Mouse (Mus musculus) retina, embryonic 14.5 days (tissue): Measurements from ENCODE around the gene Brip1.

Experiments
- DNase-seq: peaks from one replicate; pipeline ENCODE4 v3.0.0-alpha.2; 2015; ENCODE audit warnings: low spot score

Gene Brip1

GRCm38 (mm10) chr11:86107276-86107675 lies 93.7 kb downstream of the Brip1 start:
- DNase-seq, result no peak

DNA sequence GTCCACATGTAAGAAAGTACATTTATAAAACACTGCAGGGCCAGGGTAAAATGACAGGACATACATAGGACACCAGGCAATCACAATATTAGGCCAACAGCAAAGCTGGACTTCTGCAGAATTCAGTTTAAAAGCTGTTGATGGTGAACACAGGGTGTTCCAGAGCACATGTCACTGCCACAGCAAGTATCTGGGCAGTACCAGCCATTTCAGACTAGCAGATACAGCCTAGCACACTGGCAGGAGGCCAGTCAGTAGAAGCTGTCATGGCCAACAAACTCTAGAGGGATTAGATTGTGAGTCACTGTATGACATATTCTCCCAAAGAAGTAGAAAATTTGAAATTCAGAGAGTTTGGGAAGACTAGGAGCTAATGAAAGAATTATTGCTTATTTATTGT lies 94.4 kb downstream of the Brip1 start:
- no peak for DNase-seq

DNA sequence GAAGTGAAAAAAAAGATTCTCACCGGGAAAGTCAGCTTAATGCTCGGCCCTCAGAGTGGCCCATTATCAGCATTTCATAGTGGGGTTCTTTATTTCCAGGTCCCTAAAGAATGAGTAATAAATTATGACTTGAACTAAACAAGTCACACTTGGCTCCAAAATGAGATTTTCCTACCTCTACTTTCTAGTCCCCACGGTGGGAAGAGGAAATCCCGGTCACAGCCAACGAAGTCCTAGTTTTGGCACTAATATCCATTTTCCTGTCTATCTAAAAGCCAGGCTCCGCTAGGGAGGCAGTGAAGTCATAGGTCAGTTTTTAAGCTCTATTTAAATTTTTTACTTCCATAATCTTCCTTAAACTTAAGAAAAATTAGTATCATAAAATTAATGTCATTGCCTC lies 99.8 kb downstream of the Brip1 start:
- DNase-seq, result no peak

GRCm38 (mm10) chr11:86099341-86099740 lies 101.7 kb downstream of the Brip1 start:
- no peak for DNase-seq

DNA sequence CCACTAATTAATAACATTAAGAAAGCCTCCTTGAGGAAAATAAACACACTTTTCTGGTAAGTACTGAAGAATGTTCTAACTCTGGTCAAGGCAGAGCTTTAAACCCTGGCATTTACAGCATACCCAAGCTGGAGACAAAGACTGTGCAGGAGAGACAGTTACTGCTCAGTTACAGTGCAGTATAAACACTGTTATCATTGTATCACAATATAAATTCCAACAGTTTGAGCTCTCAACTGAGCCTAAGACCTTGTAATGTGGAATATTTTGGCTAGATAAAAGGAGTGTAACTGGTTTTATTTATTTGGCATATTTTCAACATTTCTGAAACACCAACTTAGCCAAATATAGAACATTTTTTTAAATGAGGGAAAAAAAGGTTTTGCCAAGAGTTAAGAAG lies 112.2 kb downstream of the Brip1 start:
- no peak for DNase-seq

GRCm38 (mm10) chr11:86084522-86084921 lies 116.5 kb downstream of the Brip1 start:
- DNase-seq, result no peak

DNA sequence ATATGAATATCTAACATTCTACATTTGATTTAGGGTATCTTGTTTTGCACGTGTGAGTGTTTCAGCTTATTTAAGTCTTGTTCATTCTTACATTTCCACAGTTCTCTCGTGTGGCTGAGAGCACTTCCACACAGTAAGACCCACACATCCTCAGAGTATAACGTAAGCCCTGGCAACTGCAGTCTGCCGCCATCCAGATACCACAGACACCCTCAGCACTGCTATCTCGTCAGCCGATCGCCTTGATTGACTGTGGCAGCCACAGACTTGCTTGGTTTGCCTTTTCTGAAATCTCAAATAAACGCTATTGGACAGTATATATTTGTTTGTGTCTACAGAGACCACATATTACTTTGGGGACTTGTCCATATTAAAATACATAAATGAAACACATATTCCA lies 123.0 kb downstream of the Brip1 start:
- DNase-seq, result no peak

- DNase-seq, result no peak
Measured at GRCm38 (mm10) chr11:86076966-86077365, 124.0 kb downstream of the Brip1 start.

GRCm38 (mm10) chr11:86076403-86076802 lies 124.6 kb downstream of the Brip1 start:
- DNase-seq, result no peak

DNA sequence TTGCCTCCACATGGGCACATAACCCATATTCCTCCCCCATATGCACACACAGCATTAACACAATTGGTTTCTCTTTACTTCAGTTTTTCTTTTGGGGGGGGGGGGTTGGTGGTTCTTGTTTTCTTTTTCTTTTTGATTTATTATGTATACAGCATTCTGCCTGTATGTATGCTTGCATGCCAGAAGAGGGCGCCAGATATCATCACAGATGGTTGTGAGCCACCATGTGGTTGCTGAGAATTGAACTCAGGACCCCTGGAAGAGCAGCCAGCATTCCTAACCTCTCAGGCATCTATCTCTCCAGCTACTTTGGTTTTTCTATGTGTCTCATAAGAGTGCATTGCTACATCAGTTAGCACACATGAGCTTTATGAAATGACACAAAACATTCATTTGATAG lies 125.6 kb downstream of the Brip1 start:
- DNase-seq, result no peak

- no peak for DNase-seq
Measured at GRCm38 (mm10) chr11:86068651-86069050, 132.3 kb downstream of the Brip1 start.

DNA sequence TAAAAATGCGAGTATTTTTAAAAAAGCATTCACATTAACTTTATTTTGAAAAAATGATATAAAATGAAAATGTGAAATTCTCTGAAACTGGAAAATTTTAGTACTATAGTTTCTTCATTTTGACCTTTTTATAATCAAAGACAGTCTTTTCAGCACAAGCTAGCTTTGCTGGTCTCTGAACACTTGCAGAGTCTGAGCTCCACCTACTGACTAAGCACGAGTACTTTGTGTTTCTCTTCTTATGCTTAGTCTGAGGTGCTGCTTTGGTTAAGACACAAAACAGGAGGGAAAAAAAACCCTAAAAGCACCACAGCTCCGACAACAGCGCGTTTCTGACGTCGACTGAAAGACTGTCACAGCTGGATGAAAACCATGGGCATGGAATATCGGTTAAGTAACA lies 133.8 kb downstream of the Brip1 start:
- peak; percentile 67 for DNase-seq

- DNase-seq, result no peak
Measured at GRCm38 (mm10) chr11:86064881-86065280, 136.1 kb downstream of the Brip1 start.

- no peak for DNase-seq
Measured at GRCm38 (mm10) chr11:86061243-86061642, 139.8 kb downstream of the Brip1 start.

- DNase-seq, result no peak
Measured at GRCm38 (mm10) chr11:86059123-86059522, 141.9 kb downstream of the Brip1 start.

DNA sequence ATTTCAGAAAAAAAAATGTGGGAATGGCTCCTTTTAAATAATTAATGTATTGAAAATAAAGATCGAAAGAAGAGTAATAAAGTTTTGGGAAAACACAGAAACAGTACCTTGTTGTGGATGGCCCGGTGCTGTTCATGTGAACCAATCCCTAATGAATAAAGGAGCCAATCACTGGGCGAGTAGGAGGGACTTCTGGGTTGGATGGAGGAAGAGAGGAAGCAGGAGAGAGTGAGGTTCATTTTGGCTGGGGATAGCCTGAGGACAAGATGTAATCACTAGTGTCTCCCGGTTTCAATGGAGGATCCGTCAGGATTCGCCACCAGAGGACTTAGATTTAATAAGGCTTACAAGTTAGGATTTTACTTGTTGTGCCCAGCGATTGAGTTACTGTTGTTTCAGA lies 145.2 kb downstream of the Brip1 start:
- no peak for DNase-seq

GRCm38 (mm10) chr11:86051383-86051782 lies 149.6 kb downstream of the Brip1 start:
- DNase-seq, result peak; percentile 87

DNA sequence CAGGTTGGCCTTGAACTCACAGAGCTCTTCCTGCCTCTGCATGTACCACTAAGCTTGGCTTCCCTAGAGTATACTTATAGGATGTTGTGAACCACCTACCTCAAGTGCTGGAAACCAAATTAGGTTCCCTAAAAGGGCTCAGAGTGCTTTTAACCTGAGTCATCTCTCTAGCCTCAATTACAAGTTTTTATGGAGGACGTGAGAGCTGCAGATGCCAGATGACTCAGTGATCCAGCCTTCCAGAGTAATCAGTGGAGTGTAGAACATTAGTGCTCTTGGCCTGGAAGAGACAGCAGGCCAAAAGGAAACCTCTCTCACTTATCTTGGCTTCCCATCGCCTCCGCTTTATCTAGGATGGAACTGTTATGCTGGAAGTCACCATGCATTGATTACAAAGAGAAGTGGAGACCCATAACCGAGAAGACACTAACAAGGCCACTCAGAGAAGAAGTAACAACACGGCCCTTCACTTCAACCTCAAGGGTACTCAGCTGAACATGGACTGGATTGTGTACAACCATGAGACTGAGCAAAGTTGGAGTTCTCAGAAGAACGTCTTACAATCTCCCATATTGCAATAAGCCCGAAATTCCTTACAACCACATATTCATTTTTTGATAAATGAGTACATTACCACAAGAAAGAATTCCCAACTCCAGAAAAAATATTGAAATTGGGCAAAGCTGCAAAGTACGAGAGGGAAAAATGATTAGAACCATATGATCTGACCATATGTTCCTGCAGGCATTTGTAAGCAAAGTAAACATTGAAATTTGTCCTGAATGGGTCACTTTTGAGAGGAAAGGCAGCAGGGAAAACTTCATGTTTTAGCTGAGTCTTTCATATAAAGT lies 150.3 kb downstream of the Brip1 start:
- DNase-seq, result no peak

DNA sequence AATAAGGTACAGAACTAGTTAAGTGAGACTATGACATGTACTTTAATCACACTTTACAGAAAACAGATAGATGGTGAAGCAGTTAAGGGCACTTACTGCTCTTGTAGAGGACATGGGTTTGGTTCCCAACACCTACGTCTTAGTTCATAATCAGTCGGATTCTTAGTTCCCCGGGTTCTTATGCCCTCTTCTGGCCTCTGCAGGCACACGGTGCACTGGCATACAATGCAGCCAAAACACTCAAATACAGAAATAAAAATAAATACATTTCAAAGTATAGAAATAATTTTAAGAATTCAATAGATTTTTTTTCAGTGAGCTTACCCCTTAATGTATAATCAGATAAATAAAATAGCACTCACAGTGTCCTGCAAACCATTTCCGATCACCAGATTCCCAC lies 161.0 kb downstream of the Brip1 start:
- peak; percentile 50 for DNase-seq

DNA sequence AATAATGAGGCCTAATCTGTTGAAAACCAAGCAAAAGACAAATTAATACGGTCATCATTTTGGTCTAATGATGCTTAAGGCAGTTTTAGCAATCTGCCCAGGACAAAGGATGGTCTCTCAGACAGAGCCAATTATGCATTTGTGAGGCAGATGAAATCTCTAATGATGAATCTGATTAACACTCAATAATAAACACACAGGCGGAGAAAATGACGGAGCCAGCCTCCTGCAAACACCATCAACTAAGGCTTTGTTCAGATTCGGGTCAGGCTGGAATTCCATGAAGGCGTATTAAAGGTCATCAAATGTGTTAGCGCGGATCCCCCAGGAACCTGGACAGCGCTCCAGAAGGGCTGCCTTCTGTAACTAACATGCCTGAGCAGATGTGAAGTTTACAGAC lies 161.6 kb downstream of the Brip1 start:
- DNase-seq, result peak; percentile 88

DNA sequence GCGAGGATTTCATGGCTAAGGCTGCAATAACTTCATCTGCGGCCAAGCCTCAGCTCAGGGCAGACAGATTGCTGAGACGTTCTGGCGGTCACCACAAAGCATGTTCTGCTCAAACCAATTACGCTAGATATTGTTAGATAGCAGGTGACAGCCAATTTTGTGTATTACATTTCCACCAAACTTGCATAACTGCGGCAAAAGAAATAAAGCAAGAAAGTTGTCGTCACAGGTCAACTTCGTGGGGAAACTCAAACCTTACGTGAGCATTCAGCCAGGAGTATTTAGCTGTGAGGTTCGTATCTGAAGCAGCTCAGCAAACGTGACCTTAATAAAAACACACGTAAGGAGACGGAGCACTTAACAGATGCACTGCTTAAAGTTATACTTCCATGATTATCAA lies 162.3 kb downstream of the Brip1 start:
- peak; percentile 62 for DNase-seq

GRCm38 (mm10) chr11:86032910-86033309 lies 168.1 kb downstream of the Brip1 start:
- no peak for DNase-seq

- DNase-seq, result no peak
Measured at GRCm38 (mm10) chr11:86028034-86028433, 173.0 kb downstream of the Brip1 start.

DNA sequence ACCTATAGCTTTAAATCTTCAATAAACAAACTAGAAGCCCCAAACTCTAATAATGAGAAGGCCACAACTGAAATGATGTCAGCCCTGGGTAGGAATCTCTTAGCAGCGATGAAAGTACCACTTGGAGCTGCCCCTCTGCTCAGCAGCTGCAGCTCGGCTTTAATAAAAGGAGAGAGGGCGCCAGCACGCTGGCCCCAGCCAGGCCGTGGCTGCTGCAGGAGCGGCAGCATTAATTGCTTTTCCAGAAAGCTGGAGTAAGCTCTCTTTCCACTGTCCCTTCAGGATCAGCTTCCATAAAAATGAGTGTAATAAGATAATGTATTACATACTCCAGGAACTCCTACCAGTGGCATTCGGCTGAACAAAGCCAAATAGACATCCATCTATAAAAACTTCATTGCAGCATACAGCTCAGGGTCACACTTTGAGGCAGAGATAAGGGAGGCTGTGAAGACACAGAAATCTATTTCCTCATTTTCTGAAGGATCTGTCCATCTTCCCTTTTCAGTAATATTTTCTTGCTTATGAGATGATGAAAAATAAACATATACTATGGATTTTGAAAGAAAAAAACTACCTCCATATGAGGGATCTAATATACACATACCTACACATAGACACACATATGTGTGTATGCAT lies 174.3 kb downstream of the Brip1 start:
- DNase-seq, result peak; percentile 61
